Mouse (Mus musculus) lung, postnatal 14 days (tissue): ENCODE data around the gene Ing2.

Experiments used
- DNase-seq: peaks from one replicate; pipeline ENCODE4 v3.0.0; 2021

Ing2 gene

GRCm38 (mm10) chr8:47674777-47675710 lies at the start of gene Ing2:
Gene Ing2 (minus strand): TSS chr8:47675556.
- DNase-seq = peak; percentile 100

GRCm38 (mm10) chr8:47721609-47722008 lies 46.3 kb upstream of the Ing2 start:
- DNase-seq = no peak

- no peak for DNase-seq
Observed at GRCm38 (mm10) chr8:47718641-47719040, 43.3 kb upstream of the Ing2 start.

- DNase-seq = peak; percentile 95
Observed at GRCm38 (mm10) chr8:47713761-47714745, 38.7 kb upstream of the Ing2 start, which contains the start of gene Cdkn2aip. Gene Cdkn2aip (minus strand): TSS chr8:47713932.

- no peak for DNase-seq
Observed at GRCm38 (mm10) chr8:47713171-47713663, 37.9 kb upstream of the Ing2 start.

- DNase-seq = no peak
Observed at GRCm38 (mm10) chr8:47708106-47708505, 32.8 kb upstream of the Ing2 start.

GRCm38 (mm10) chr8:47706746-47707145 lies 31.4 kb upstream of the Ing2 start:
- DNase-seq = no peak

- DNase-seq = no peak
Observed at GRCm38 (mm10) chr8:47702333-47702732, 27.0 kb upstream of the Ing2 start.

- DNase-seq = no peak
Observed at GRCm38 (mm10) chr8:47697696-47698095, 22.3 kb upstream of the Ing2 start.

GRCm38 (mm10) chr8:47695431-47696105 lies 20.2 kb upstream of the Ing2 start:
- DNase-seq = no peak

GRCm38 (mm10) chr8:47693119-47693518 lies 17.8 kb upstream of the Ing2 start:
- DNase-seq = peak; percentile 93

- DNase-seq = no peak
Observed at GRCm38 (mm10) chr8:47691831-47692230, 16.5 kb upstream of the Ing2 start.

GRCm38 (mm10) chr8:47691303-47691702 lies 15.9 kb upstream of the Ing2 start:
- DNase-seq = no peak

GRCm38 (mm10) chr8:47690674-47691078 lies 15.3 kb upstream of the Ing2 start:
- DNase-seq = peak; percentile 55

GRCm38 (mm10) chr8:47689704-47690326 lies 14.5 kb upstream of the Ing2 start:
- DNase-seq = peak; percentile 54

GRCm38 (mm10) chr8:47684441-47684840 lies 9.1 kb upstream of the Ing2 start:
- DNase-seq = no peak

GRCm38 (mm10) chr8:47683994-47684393 lies 8.6 kb upstream of the Ing2 start:
- no peak for DNase-seq

GRCm38 (mm10) chr8:47680306-47680705 lies 5.0 kb upstream of the Ing2 start:
- DNase-seq = no peak

- no peak for DNase-seq
Observed at GRCm38 (mm10) chr8:47679603-47680002, 4.2 kb upstream of the Ing2 start.

GRCm38 (mm10) chr8:47676631-47677030 lies 1.3 kb upstream of the Ing2 start:
- no peak for DNase-seq

- DNase-seq = no peak
Observed at GRCm38 (mm10) chr8:47676224-47676623, 868 bp upstream of the Ing2 start.

GRCm38 (mm10) chr8:47675786-47676185 lies 430 bp upstream of the Ing2 start:
- DNase-seq = no peak
